Mouse (Mus musculus) kidney, adult 9 months (tissue): ENCODE measurements around the gene Dbi.

Experiments used
- DNase-seq: peaks from one replicate; pipeline ENCODE4 v3.0.0; 2022

The Dbi gene

DNA sequence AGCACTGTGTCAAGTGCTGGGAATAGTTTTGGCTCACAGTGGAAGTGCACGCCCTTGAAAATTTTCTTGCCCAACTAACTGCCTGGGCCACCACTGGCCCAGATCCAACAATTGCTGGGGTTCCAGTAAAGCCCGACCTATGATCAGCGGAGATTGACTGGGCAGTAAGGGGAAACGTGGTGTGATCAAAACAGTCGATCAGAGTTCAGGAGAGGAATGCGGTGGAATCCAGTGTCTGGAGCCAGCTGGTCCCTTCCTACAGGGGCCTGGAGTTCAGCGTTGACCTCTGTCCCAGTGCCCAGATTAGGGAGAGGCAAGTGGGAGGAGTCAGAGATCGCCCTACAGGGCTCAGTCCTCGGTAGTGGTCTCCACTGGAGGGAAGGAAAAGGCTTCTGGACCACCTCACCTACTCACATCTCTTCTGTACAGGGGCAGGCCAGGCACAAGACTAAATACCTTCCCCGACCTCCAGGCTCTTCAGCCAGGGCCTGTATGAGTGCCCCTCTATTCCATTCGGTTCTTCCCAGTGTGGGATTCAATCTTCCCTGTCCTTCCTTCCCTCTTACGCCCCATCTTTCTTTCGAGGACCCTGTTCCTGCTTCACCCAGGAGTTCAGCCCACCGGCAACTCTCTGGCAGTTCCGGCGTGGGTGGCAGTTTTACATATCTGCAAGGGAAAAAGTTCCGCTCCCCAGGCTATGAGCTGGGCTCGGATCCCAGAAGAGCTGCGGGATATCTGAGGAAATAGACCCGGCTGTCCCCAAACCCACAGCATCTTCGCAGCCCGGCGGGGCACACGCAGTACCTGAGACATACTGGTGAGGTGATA is 523 bp downstream of the Dbi start:
- DNase-seq = peak; percentile 92

DNA sequence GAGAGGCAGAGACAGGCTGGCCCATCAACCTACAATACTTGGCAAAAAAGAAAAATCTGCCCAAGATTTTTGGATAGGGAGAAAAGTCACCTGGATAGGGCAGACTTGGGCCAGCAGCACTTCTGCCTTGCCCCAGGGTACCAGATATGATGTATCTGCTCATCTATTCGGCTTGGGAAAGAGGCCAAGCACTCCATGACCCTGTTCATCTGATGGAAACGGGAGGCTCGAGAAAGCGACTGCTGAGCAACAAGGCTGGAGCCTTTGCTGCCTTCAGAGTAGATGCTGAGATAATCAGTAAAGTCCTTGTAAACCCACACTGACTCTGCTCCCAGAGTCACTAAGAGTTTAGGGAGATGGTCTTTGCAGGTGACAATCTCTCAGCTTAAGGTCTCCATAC is 1.5 kb downstream of the Dbi start:
- DNase-seq = no peak

DNA sequence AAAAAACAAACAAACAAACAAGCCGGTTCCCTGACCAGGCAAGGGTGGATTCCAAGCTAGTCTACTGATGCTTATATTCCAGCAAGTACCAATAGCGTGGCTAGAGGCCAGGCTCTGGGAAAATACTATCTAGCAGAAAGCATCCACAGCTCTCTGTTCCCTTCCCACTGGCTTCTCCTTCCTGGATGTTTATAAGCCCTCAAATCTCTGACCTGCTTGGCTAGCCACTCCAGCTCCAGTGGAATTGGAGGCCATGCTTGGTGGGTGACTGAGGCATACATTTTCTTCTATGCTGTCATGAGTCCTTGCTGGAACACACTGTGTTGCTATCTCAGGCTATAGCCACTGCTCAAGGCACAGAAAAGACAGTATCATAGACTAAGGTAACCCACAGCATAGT is 2.0 kb downstream of the Dbi start:
- DNase-seq = no peak

DNA sequence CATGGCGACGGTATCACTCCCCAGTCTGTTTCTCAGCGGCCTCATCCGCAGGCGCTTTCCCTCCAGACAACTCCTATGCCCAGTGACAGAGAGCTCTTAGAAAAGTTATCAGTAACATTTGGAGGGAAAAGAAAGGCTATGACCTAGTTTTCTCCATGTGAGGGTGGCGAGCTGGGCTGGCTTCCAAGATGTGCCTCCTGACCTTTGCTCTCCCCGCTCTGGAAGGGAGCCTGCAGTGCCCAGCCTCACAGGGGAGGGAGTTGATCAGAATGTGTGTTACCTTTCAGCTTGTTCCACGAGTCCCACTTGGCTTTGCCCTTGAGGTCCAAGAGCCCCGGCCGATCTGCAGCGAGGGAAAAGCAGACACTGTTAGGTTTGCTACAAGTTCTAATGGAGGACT is 4.8 kb downstream of the Dbi start:
- peak; percentile 91 for DNase-seq

DNA sequence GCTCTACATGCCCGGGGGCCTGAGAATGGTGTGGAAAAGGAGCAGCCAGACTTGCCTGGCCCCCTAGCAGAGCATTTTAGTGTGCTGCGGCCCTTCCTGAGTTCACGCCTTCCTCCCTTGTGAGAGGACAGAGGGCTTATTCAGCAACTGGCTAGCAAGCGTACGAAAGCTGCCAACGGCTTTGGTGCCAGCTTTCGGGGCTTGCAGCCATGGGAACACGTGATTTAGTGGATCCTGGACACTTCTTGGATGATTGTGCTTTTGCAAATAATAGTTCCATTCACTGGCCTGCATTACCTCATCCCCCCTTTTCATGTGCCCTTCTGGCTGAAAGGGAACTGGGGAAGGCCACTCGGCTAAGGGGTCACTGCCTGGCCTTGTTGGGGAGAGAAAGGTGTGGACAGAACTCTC is 5.2 kb downstream of the Dbi start:
- DNase-seq = peak; percentile 91

DNA sequence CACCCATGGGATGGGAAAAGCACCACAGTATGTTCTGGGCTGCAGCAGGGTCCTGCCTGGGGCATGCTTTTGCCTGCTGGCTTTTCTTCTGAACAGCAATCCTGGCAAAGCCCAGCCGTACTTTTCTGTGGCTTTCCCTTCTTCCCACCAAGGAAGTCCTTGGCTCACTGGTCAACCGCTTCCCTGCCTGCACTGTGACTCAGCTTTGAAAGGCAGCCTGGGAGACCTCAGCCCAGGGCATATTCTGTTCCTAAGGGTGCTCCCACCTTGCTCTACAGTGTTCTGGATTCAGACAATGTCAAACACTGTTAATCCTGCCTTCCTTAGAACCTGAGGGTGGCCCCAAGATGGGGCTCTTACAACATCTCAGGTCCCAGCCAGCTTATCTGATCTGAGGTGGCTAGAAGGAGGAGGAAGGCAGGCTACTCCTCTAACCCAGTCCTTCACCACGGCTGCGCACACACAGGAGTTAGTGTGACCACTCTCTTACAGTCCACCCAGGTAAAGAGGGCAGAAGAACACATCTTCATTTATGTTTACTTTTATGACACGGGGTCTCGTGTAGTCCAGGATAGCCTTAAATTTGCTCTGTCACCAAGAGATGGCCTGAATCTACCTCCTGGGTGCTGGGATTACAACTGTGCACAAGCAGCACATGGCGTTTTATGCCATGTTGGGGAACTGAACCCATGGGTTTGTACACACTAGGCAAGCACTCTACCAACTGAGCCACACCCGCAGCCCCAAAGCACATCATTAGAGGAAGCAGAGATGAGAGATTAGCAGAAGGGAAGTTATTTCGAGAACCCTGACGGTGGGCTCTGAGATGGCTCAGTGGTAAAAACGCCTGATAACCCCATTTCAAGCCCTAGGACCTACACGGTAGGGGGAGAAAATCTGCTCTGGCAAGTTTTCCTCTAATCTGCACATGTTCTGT is 8.4 kb downstream of the Dbi start:
- DNase-seq = no peak

DNA sequence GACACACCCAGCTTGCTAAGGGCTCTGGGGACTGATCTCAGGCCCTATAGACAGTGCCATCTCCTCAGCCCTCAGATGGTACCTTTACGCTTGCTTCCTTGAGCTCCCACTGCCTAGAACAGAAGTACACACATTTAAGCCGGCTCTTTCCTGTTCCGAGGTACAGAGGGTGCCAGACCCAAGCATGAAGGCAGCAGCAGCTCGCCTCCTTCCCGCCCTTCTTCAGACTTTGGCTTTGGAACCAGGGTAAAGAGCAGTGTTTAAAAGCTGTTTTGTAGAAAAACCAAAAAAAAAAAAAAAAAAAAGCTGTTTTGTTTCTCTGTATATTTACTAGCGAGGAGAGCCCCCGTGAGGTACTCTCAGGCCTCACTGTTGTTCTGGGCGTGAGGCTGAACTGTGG is 9.1 kb downstream of the Dbi start:
- DNase-seq = peak; percentile 58

DNA sequence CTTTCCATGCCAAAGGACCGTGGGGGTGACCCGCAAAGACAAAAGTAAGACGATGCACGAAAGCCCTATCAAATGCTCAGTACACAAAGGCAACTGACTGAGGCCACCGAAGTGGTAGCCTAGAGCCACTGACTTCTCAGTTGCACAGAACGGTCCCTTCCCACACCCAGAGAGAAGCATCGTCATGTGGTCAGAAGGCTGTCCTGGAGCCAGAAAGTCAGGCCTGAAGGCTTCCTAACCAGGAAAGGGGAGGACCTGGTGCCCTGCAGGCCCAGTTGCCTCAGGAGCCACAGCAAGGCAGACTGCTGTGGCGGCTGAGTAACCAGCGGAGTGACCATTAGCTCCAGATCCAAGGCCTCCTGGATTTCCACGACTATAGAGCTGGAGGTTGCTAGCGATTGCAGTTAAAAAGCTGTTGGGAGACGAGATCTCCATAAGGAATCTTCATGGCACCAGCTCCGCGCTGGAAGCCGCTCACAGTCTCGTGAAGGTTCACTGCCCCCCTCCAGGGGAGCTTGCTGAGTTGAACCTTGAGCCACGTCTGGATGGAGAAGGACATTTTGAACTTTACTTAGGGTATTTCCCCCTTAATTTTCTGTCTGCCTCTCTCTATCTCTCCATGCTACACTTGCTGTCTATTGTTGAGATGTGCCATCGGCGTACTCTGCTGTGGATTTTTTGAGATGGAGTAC is 11.0 kb downstream of the Dbi start:
- DNase-seq = peak; percentile 90

DNA sequence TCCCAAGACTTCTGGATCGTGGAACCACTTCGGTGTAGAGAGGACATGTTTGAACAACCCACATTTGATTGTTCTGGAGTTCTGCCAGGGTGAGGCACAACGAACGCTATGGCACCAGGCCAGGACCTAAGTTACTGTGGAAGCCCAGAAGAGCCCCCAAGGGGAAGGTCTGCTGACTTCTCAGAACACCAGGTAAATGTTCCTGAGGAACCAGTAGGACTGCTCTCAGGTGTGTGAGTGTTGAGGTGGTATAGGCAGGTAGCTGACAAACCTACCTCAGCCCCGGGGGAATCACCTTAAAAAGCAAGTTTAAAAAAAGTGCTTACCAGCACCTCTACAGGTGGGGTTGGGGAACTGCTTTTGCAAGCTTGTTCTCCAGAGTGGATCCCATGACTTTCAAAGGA is 15.3 kb downstream of the Dbi start:
- DNase-seq = peak; percentile 66

DNA sequence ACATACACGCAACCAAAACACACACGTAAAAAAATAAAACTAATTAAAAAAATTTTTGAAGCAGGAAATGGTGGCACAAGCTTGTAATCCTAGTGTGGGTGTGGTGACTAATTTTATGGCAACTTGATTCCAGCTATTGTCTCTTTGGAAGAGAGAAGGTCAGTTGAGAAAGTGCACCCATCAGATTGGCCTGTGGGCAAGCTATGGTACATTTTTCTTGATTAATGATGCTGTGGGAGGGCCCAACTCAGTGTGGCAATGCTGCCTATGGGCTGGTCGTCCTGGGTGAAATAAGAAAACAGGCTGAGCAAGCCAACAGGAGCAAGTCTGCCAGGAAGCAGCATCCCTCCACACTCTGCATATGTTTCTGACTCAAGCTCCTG is 19.7 kb downstream of the Dbi start:
- no peak for DNase-seq

DNA sequence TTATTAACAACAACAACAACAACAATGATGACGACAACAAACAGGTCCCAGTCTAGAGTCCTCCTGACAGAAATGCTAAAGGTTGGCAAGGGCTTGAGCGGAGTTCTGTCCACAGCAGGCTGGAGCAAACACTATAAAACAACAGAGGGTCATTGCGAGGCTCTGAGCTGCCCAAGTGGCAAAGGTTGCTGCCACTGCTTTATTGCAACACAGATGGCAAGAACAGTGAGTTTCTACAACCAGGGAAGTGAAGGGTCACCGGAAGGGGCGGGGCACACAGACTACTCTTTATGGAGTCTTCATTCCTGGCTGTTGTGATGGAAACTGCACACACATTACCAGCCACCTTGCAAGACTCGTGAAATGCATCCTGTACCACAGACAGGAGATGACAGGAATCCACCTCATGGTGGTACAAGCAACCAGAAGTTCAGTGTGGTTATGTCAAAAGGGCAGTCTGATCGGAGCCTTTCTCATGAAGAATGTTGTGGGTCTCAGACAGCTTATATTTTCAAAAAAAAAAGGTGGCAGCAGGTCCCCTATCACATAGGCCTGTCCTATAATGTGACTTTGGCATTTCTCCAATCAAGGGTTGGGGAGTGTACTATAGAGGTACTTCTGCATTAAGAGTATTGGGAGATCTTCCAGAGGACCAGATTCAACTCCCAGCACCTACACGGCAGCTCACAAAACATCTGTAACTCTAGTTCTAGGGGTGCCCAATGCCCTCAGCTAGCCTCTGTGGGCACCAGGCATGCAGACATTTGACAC is 20.2 kb downstream of the Dbi start:
- no peak for DNase-seq

DNA sequence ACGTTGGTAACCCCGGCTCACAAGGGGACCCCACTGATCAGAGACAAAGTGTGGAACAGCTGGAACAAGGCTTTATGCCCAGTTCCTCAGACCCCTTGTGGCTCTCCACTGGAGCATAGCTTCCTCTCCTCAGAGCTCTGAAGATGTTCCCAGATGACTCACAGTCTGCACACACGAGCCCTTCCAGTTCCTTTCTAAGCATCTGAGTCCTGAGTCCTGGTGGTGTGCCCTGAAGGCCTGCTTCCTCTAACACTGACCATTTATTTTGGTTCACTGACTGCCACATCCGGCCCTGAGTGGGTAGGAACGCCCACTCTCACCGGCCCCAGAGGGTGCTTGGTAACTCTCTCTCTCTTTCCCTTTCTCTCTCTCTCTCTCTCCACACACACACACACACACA is 21.4 kb downstream of the Dbi start:
- peak; percentile 40 for DNase-seq

DNA sequence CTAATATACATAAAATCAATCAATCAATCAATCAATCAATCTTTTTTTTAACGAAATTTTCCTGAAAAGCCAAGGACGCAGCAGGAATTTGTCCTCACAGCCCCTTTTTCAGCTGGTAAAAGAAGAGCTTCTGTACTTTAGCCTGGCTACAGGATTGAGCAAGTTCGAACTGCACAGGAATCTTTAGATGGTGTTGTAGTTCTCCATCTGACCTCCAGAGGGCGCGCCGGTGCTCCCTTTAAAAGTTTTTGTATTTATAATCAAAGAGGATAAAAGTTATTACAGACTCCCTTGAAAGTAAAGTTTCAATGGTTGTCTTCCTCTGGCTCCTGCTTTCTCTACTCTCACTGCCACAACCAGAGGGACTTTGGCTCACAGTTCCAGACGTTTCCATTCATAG is 22.6 kb downstream of the Dbi start:
- DNase-seq = peak; percentile 89

DNA sequence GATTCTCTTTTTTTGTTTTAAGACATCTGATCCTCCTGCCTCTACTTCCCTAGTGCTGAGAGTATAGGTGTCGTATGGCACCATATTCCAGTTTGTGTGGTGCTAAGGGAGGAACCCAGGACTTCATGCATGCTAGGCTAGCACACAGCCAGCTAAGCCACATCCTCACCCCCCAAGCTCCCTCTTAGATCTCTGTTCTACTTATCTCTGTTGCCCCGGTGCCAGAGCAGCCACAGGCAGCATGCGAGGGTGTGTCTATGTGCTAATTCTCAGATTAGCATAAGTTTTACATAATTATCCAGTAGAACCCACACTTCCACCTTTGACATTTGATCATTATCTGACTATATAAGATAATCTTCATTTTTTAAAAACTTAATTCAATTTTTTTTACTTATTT is 26.0 kb downstream of the Dbi start:
- DNase-seq = no peak

DNA sequence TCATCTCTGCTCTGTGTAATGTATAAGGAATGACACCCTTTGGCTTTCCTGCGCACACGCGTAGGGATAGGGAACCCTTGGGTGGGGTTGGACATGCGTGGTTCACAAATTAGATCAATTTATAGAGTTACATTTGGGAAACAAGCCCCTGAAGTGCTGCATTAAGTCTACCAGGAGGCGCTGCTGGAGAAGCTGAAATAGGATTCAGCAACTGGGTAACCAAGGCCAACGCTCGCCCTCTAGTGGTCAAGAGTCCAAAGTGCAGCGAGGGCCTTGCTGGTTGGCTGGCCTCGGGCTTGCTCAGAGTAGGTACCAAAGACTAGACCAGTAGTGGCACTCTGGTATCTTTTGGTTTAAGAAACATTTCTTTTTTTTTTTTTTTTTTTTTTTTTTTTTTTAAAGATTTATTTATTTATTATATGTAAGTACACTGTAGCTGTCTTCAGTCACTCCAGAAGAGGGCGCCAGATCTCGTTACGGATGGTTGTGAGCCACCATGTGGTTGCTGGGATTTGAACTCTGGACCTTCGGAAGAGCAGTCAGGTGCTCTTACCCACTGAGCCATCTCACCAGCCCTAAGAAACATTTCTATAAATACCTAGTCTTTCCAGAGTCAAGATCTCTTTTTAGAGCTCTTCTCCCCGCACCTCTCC is 27.3 kb downstream of the Dbi start:
- DNase-seq = peak; percentile 94

DNA sequence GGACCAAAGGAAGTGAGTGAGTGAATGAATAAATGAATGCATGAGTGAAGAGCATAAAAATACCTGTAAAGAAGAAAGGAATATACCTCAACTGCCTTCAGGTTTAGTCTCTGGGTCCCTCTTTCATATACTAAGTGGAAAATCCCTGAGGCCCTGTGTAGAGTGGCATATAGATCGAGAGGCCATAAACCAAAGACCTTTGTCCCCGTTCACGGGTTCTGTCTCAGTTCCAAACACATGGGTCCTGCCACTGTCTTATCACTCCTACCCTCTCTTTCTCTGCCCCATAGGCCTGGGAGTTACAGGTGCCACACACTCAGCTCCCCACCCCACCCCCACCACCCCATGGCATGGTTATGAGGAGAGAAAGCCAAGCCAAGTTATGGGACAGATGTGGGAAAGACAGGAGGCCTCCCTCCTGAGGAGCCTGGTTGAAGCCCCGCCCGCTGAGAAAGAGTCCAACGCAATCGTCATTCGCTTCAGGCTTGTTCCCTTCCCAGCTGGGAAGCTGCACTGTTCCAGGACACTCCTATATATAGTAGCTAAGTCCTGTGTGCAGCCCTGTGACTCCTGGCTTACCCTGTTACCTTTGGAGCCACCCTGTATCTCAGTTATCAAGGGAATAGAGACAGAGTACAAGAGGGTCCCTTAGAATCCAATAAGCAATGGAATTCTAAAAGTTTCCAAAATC is 29.9 kb downstream of the Dbi start:
- DNase-seq = no peak

DNA sequence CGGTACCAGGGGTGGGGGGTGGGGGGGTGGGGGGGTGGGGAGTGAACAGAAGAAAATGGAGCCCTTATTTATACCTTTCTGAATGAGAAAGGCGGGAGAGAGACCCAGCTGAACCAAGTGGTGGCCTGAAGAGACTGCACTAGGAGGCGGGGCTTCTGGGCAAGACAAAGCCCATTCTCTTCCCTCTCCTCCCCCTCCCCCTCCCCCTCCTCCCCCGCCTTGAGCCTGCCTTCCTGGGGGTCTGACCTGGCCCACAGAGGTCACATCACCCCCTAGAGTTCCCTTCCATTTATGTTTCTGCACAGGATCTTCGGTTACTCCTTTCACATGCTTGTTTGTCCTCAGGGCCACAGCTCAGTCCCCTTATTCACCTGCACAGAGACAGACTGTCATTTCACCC is 31.7 kb downstream of the Dbi start:
- DNase-seq = no peak

DNA sequence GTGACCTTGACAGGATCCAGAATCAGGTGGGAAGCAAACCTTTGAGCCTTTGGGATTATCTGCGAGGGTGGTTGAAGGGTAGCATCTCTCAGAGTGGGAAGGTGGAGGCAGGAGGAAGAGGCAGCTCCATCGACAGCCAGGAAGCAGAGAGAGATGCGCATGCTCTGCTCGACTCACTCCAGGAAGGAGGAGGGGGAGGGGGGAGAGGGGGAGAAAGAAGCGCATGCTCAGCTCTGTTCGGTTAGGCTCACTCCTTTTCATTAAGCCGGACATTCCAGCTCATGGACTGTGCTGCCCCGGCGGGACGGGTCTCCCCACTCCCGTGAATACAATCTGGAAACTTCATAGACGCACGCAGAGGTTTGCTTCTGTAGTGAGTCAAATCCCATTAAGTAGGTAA is 34.2 kb downstream of the Dbi start:
- no peak for DNase-seq

DNA sequence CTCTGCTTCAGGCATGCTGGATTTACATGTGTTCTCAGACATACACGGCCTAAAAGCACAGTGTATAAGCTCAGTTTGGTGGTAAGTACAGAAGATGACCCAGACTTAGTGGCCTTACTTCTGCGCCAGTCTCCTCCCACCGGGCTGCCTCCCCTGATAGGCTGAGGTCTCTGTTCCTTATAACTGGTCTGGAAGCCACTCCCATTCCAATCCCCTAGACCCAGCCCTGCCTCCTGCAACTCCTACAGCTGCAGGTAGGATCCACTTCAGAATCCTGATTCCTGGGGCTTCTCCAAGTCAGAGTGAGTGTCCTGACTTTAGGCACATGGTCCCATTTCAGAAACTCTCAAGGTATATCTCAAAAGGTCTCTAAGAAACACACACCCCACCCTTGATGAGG is 35.2 kb downstream of the Dbi start:
- DNase-seq = no peak

DNA sequence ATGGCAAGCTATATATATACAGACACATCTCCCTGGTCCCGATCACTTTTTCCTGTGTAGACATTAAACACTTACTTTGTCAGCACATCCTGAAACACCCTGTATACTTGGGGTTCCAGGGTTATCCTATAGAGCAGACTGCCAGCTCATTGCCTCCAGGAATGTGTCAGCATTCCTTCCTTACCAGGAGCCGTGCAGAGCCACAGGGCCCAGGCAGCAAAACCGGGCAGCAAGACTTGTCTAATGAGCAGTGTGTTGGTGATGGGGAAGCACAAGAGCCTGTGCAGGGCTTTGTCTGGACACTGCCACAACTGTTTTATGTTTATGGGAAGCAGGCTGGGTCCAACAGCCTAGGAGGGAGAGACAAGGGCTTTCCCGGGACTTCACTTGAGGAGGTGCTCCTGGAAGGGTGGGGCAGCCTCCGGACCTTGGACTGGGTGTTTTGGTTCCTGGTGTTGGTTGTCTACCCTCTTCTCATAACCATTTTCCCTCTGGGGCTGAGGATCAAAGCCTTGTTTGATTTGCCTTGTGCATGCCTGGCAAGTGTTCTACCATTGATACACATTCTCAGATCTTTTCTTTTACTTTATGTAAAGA is 36.9 kb downstream of the Dbi start:
- no peak for DNase-seq

DNA sequence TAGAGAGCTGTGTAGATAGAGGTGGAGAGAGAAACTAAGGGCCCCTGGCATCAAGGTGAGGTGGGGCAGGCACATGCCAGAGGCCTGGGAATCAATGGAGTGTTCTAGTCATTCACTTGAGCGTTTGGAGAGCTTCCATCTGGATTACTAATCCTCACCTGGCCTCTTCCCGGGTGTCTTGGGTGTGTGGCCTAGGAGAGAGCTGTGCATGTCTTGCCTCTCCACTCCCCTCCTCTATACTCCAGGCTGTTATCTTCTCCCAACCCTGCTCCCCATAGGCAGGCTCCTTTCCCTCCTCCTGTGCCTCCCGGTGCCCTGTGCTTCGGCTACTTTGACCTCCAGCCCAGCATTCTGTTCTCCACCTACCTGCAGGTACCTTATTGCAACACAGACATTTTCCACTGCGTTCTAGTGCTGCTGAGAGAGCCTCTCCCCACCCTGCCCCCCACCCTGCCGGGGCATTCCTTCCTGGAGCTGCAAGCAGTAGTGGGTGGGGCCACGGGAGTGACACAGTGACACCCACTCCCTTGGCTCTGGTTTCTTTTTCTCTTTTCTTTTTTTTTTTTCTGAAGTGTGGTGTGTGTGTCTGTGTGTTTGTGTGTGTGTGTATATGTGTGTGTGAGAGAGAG is 37.8 kb downstream of the Dbi start:
- no peak for DNase-seq
